In the genomic region with DNA sequence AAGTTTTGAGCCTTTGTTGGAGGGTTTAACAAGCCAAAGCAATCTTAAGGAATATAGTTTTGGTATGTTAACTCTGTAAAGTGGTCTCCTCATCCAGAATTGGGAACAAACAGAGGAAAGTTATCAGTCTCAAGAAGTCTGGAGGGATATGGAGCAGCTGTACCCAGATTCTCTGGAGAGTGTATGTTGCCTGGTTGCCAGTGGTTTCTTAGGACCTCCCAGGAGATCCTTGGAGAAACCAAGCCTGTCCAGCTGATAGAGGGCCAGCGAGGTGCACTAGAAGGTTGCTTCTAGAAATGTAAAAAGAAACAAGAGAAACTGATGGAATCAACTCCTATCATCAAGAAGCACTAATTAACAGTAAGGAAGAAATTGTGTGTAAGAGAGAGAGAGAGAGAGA, we compare ENCODE assay signal across 22 mouse cellular contexts. TPM values are rescaled to one million over a fixed set of nuclear protein-coding genes. Genes with fewer than 3 reads are reported as not detected.
DNase-seq lines count a peak whose midpoint lies in the region; ATAC-seq and TF ChIP-seq lines count a peak whose summit lies in the region.
"Had no signal": no experiment of that assay in that cellular context is flagged by ENCODE, and none has a peak within 500 bp of the region (broad histone marks: within the 10 kb centered on the region; RNA-seq: fewer than 3 reads in every experiment).

No protein-coding gene starts in this region.

- H3K27ac ChIP-seq in embryonic facial prominence, embryonic 15.5 days (replicated peaks): 0 out of 2 replicates have a peak overlapping the region, but pooled peaks have one; percentile 51
- no peak overlapping the region for H3K27ac ChIP-seq in embryonic facial prominence, embryonic 10.5 days (replicated peaks)
- H3K27ac ChIP-seq in lung, embryonic 14.5 days (ENCODE audit: low read depth): peak overlapping the region; percentile 16; the same call in 1 of the 2 replicates
- peak overlapping the region; percentile 51 for H3K27ac ChIP-seq in stomach, embryonic 15.5 days
- H3K27ac ChIP-seq: hindbrain, embryonic 15.5 days; limb, embryonic 13.5 days; liver, embryonic 14.5 days had no signal

- no peak for DNase-seq in embryonic facial prominence, embryonic 10.5 days (ENCODE audit: low spot score)
- peak; percentile 21 for DNase-seq in heart, postnatal 4 days
- DNase-seq in heart, adult 8-10 months (ENCODE audit: low spot score): no peak
- DNase-seq in lung, embryonic 14.5 days: peak; percentile 36
- DNase-seq in lung, adult 18-20 months: no peak
- DNase-seq in layer of hippocampus, adult 9-10 months (ENCODE audit: low spot score): no peak
- DNase-seq: adrenal gland, adult 8-10 months; cerebellum, adult 11-12 months; cerebellum, postnatal 10 days; forebrain, postnatal 0 days; gastrocnemius, postnatal 36 days; kidney, adult 18-20 months; layer of hippocampus, adult 9-11 months; lung, postnatal 36 days had no signal

- TF ChIP-seq CTCF in lung, embryonic 14.5 days (IDR thresholded peaks at IDR 0.05; ENCODE audit: low read depth): no peak

- H3K36me3 ChIP-seq in embryonic facial prominence, embryonic 15.5 days: no peaks in the 10 kb centered on the region
- H3K36me3 ChIP-seq in embryonic facial prominence, embryonic 10.5 days (replicated peaks): peaks cover 3% of the 10 kb centered on the region; the same call in 1 of the 2 replicates
- H3K36me3 ChIP-seq in lung, embryonic 14.5 days (ENCODE audit: insufficient read depth): no peaks in the 10 kb centered on the region
- H3K36me3 ChIP-seq in stomach, embryonic 15.5 days: no peaks in the 10 kb centered on the region
- H3K36me3 ChIP-seq: hindbrain, embryonic 15.5 days; limb, embryonic 13.5 days had no signal

- no peak overlapping the region for H3K4me3 ChIP-seq in embryonic facial prominence, embryonic 15.5 days (replicated peaks)
- H3K4me3 ChIP-seq in embryonic facial prominence, embryonic 10.5 days: no peak overlapping the region
- no peak overlapping the region for H3K4me3 ChIP-seq in lung, embryonic 14.5 days (ENCODE audit: low read depth, low read length)
- H3K4me3 ChIP-seq in stomach, embryonic 15.5 days (replicated peaks): no peak overlapping the region
- H3K4me3 ChIP-seq: hindbrain, embryonic 15.5 days; limb, embryonic 13.5 days had no signal

- H3K9me3 ChIP-seq in embryonic facial prominence, embryonic 15.5 days (replicated peaks): no peaks in the 10 kb centered on the region
- H3K9me3 ChIP-seq in embryonic facial prominence, embryonic 10.5 days: no peaks in the 10 kb centered on the region
- no peaks in the 10 kb centered on the region for H3K9me3 ChIP-seq in lung, embryonic 14.5 days (ENCODE audit: low read depth, low read length)
- H3K9me3 ChIP-seq in stomach, embryonic 15.5 days: no peaks in the 10 kb centered on the region
- H3K9me3 ChIP-seq: hindbrain, embryonic 15.5 days; limb, embryonic 13.5 days had no signal

- no peak overlapping the region for H3K4me2 ChIP-seq in embryonic facial prominence, embryonic 15.5 days (replicated peaks)
- H3K4me2 ChIP-seq in lung, embryonic 14.5 days: no peak overlapping the region
- no peak overlapping the region for H3K4me2 ChIP-seq in stomach, embryonic 15.5 days
- H3K4me2 ChIP-seq: hindbrain, embryonic 15.5 days; limb, embryonic 13.5 days had no signal

- WGBS in embryonic facial prominence, embryonic 15.5 days: 71% methylated on average over 1 of the region's 1 CpGs
- WGBS in embryonic facial prominence, embryonic 10.5 days: 88% methylated on average over 1 of the region's 1 CpGs
- 65% methylated on average over 1 of the region's 1 CpGs for WGBS in lung, embryonic 14.5 days
- 63% methylated on average over 1 of the region's 1 CpGs for WGBS in stomach, embryonic 15.5 days

- H3K4me1 ChIP-seq in embryonic facial prominence, embryonic 15.5 days: no peaks in the 10 kb centered on the region
- H3K4me1 ChIP-seq in embryonic facial prominence, embryonic 10.5 days: no peaks in the 10 kb centered on the region
- no peaks in the 10 kb centered on the region for H3K4me1 ChIP-seq in lung, embryonic 14.5 days (ENCODE audit: insufficient read depth)
- H3K4me1 ChIP-seq in stomach, embryonic 15.5 days: no peaks in the 10 kb centered on the region
- H3K4me1 ChIP-seq: hindbrain, embryonic 15.5 days; limb, embryonic 13.5 days had no signal

- no peak for ATAC-seq in embryonic facial prominence, embryonic 15.5 days (ENCODE audit: insufficient number of reproducible peaks, low FRiP score, low TSS enrichment, low read depth)
- peak; percentile 47; the same call in 1 of the 2 replicates for ATAC-seq in lung, embryonic 14.5 days (ENCODE audit: insufficient read depth)
- ATAC-seq in stomach, embryonic 15.5 days (ENCODE audit: insufficient read depth, low FRiP score, low read depth): no peak; the same call in 1 of the 2 replicates
- ATAC-seq: activated CD4-positive, CD25-positive, alpha-beta regulatory T cell, adult 4 months; forebrain, postnatal 0 days; midbrain, embryonic 16.5 days had no signal

- no peak overlapping the region for H3K9ac ChIP-seq in embryonic facial prominence, embryonic 15.5 days
- no peak overlapping the region for H3K9ac ChIP-seq in lung, embryonic 14.5 days
- no peak overlapping the region for H3K9ac ChIP-seq in stomach, embryonic 15.5 days
- H3K9ac ChIP-seq: forebrain, postnatal 0 days; hindbrain, embryonic 15.5 days; limb, embryonic 13.5 days; liver, embryonic 14.5 days had no signal

- no peaks in the 10 kb centered on the region for H3K27me3 ChIP-seq in embryonic facial prominence, embryonic 15.5 days
- no peaks in the 10 kb centered on the region for H3K27me3 ChIP-seq in embryonic facial prominence, embryonic 10.5 days (replicated peaks; ENCODE audit: low read depth, poor library complexity, severe bottlenecking)
- no peaks in the 10 kb centered on the region for H3K27me3 ChIP-seq in lung, embryonic 14.5 days (ENCODE audit: insufficient read depth, low read length)
- no peaks in the 10 kb centered on the region for H3K27me3 ChIP-seq in stomach, embryonic 15.5 days (replicated peaks)
- H3K27me3 ChIP-seq: hindbrain, embryonic 15.5 days; limb, embryonic 13.5 days had no signal

RNA-seq across cellular contexts. Expression of a gene that starts 17.7 kb away (rescaled TPM):
- 72.8 and 73.7 TPM in 2 replicates for polyA plus RNA-seq in embryonic facial prominence, embryonic 15.5 days (2015; fragmentation: Nextera tagmentation; extraction: Ambion mirVana)
- 110 and 113 TPM in 2 replicates for polyA plus RNA-seq in embryonic facial prominence, embryonic 10.5 days (2016; fragmentation: Nextera tagmentation; extraction: Ambion mirVana)
- 100 to 1,000 TPM in 1 of 2 experiments, 10 to 100 TPM in 1; 98.4 to 108 TPM for total RNA-seq in heart, postnatal 4 days (2021)
- total RNA-seq in heart, adult 8-10 months (2022): 100 to 1,000 TPM in 2 of 4 experiments, 10 to 100 TPM in 2; 90.6 to 103 (median 98.5) TPM
- 109 TPM in 2 replicates for polyA plus RNA-seq in lung, embryonic 14.5 days (2014; fragmentation: Nextera tagmentation; extraction: Ambion mirVana)
- 56.5 and 72.2 TPM in 2 replicates for polyA plus RNA-seq in stomach, embryonic 15.5 days (2015; fragmentation: Nextera tagmentation; extraction: Ambion mirVana)

RNA-seq across cellular contexts. Expression of a gene that starts 18.0 kb away (rescaled TPM):
- polyA plus RNA-seq in embryonic facial prominence, embryonic 15.5 days (2015; fragmentation: Nextera tagmentation; extraction: Ambion mirVana): 22.0 and 29.2 TPM in 2 replicates
- 9.4 and 9.7 TPM in 2 replicates for polyA plus RNA-seq in embryonic facial prominence, embryonic 10.5 days (2016; fragmentation: Nextera tagmentation; extraction: Ambion mirVana)
- 1 to 10 TPM; 1.1 TPM for total RNA-seq in heart, postnatal 4 days (2021)
- total RNA-seq in heart, adult 8-10 months (2022): 1 to 10 TPM; 4.3 to 6.2 (median 5.4) TPM
- 7.7 and 8.3 TPM in 2 replicates for polyA plus RNA-seq in lung, embryonic 14.5 days (2014; fragmentation: Nextera tagmentation; extraction: Ambion mirVana)
- polyA plus RNA-seq in stomach, embryonic 15.5 days (2015; fragmentation: Nextera tagmentation; extraction: Ambion mirVana): 8.3 and 9.3 TPM in 2 replicates

RNA-seq across cellular contexts. Expression of a gene that starts 45.5 kb away (rescaled TPM):
- 0.29 and 0.45 TPM in 2 replicates for polyA plus RNA-seq in embryonic facial prominence, embryonic 15.5 days (2015; fragmentation: Nextera tagmentation; extraction: Ambion mirVana)
- 0.59 and 0.72 TPM in 2 replicates for polyA plus RNA-seq in embryonic facial prominence, embryonic 10.5 days (2016; fragmentation: Nextera tagmentation; extraction: Ambion mirVana)
- total RNA-seq in heart, postnatal 4 days (2021): not detected
- total RNA-seq in heart, adult 8-10 months (2022): not detected
- 0.30 and 0.43 TPM in 2 replicates for polyA plus RNA-seq in lung, embryonic 14.5 days (2014; fragmentation: Nextera tagmentation; extraction: Ambion mirVana)
- polyA plus RNA-seq in stomach, embryonic 15.5 days (2015; fragmentation: Nextera tagmentation; extraction: Ambion mirVana): 0.15 and 0.26 TPM in 2 replicates
- total RNA-seq: adrenal gland, adult 8-10 months; forebrain, postnatal 0 days; gastrocnemius, postnatal 36 days; left cerebral cortex, adult 18-20 months had no signal

RNA-seq across cellular contexts. Expression of a gene that starts 45.9 kb away (rescaled TPM):
- polyA plus RNA-seq in embryonic facial prominence, embryonic 15.5 days (2015; fragmentation: Nextera tagmentation; extraction: Ambion mirVana): 164 and 166 TPM in 2 replicates
- polyA plus RNA-seq in embryonic facial prominence, embryonic 10.5 days (2016; fragmentation: Nextera tagmentation; extraction: Ambion mirVana): 159 and 168 TPM in 2 replicates
- total RNA-seq in heart, postnatal 4 days (2021): 100 to 1,000 TPM; 104 to 109 TPM
- 100 to 1,000 TPM; 119 to 133 (median 122) TPM for total RNA-seq in heart, adult 8-10 months (2022)
- polyA plus RNA-seq in lung, embryonic 14.5 days (2014; fragmentation: Nextera tagmentation; extraction: Ambion mirVana): 151 and 161 TPM in 2 replicates
- 147 and 154 TPM in 2 replicates for polyA plus RNA-seq in stomach, embryonic 15.5 days (2015; fragmentation: Nextera tagmentation; extraction: Ambion mirVana)

Comparison
In these comparisons a context has a peak if more than half of its experiments do, and no peak if none do; other contexts are left out.
1. DNase-seq: peak in heart, postnatal 4 days (single experiment) and lung, embryonic 14.5 days (single experiment); none in embryonic facial prominence, embryonic 10.5 days (single experiment), heart, adult 8-10 months (single experiment), lung, adult 18-20 months (0 of 2) and layer of hippocampus, adult 9-10 months (single experiment).